Mouse (Mus musculus) neural tube, embryonic 11.5 days (tissue): ENCODE results near the gene Parp1. TPM values are rescaled to one million over a fixed set of nuclear protein-coding genes. Genes with fewer than 3 reads are reported as not detected.

Experiments used
- ATAC-seq: fragments of 200-750 bp; cut with Nextera tagmentation; 2 replicates; pipeline ENCODE4 v1.8.0; 2017; ENCODE audit warnings: moderate number of reproducible peaks, mild to moderate bottlenecking, moderate TSS enrichment, moderate library complexity; ENCODE audit not compliant: insufficient read depth, low FRiP score, low TSS enrichment
- DNase-seq: peaks from one replicate; pipeline ENCODE4 v3.0.0-alpha.2; 2015; ENCODE audit warnings: low spot score
- H3K27ac ChIP-seq: fragments of 300-500 bp; sonication (generic); 2 replicates; pipeline ENCODE4 v1.5.1; 2014; ENCODE audit warnings: low read depth, mild to moderate bottlenecking, low read length
- H3K27me3 ChIP-seq: fragments of 300-500 bp; sonication (generic); 2 replicates; pipeline ENCODE4 v1.6.1; 2014; ENCODE audit warnings: mild to moderate bottlenecking, low read length, mixed read lengths; ENCODE audit not compliant: control insufficient read depth, insufficient read depth
- H3K36me3 ChIP-seq: fragments of 300-500 bp; sonication (generic); 2 replicates; pipeline ENCODE4 v1.6.1; 2014; ENCODE audit warnings: mild to moderate bottlenecking, low read length, moderate library complexity, mixed read lengths; ENCODE audit not compliant: control insufficient read depth, insufficient read depth
- H3K4me1 ChIP-seq: fragments of 300-500 bp; sonication (generic); 2 replicates; pipeline ENCODE4 v1.6.1; 2014; ENCODE audit warnings: low read length, mixed read lengths; ENCODE audit not compliant: control insufficient read depth, insufficient read depth
- H3K4me2 ChIP-seq: fragments of 300-500 bp; sonication (generic); 2 replicates; pipeline ENCODE4 v1.6.1; 2014; ENCODE audit warnings: low read depth, mild to moderate bottlenecking, moderate library complexity
- H3K4me3 ChIP-seq: fragments of 300-500 bp; sonication (generic); 2 replicates; pipeline ENCODE4 v1.5.1; 2014; ENCODE audit warnings: low read depth, low read length
- H3K9ac ChIP-seq: fragments of 300-500 bp; sonication (generic); 2 replicates; pipeline ENCODE4 v1.6.1; 2014; ENCODE audit warnings: mild to moderate bottlenecking, low read length
- H3K9me3 ChIP-seq: fragments of 300-500 bp; sonication (generic); 2 replicates; pipeline ENCODE4 v1.6.1; 2016; ENCODE audit warnings: low read length; ENCODE audit not compliant: control insufficient read depth
- WGBS: fragments of 180-500 bp; shearing (Covaris S2); extraction: QIAGEN DNeasy Blood & Tissue Kit; methylation state at CpG from one replicate; pipeline ENCODE4 v1.1.7; 2014; 5-methylcytosine and 5-hydroxymethylcytosine counted together
- polyA plus RNA-seq: library from polyadenylated mRNA; unstranded; fragments of >200 nt; fragmentation: Nextera tagmentation; extraction: Ambion mirVana; gene quantifications from 2 replicates; pipeline ENCODE4 v1.2.1, GENCODE M21; 2014

Parp1 gene
- polyA plus RNA-seq, 1 experiment from 2014 or later = 223 TPM

GRCm38 (mm10) chr1:180536719-180537118 lies 32.0 kb upstream of the Parp1 start:
- Histone ChIP-seq H3K4me3 (no peak overlapping the region), H3K4me1 (no peaks in the 10 kb centered on the region)
- no peak for ATAC-seq

GRCm38 (mm10) chr1:180541251-180541650 lies 27.5 kb upstream of the Parp1 start:
- no peaks in the 10 kb centered on the region for H3K27me3 ChIP-seq
- no peak overlapping the region for H3K4me2 ChIP-seq
- H3K9me3 ChIP-seq = no peaks in the 10 kb centered on the region
- DNase-seq (no peak), ATAC-seq (no peak)
- no peaks in the 10 kb centered on the region for H3K36me3 ChIP-seq
- H3K9ac ChIP-seq = no peak overlapping the region
- no peak overlapping the region for H3K27ac ChIP-seq
- H3K4me3 ChIP-seq = no peak overlapping the region
- no peaks in the 10 kb centered on the region for H3K4me1 ChIP-seq
- WGBS = 61% methylated on average over 2 of the region's 2 CpGs

More at GRCm38 (mm10) chr1:180536719-180537118, 32.0 kb upstream of the Parp1 start:
- Histone ChIP-seq H3K9me3 (0 out of 2 replicates have a peak, but pooled peaks cover 3% of the 10 kb centered on the region), H3K27ac (no peak overlapping the region), H3K9ac (no peak overlapping the region), H3K27me3 (no peaks in the 10 kb centered on the region), H3K4me2 (no peak overlapping the region), H3K36me3 (no peaks in the 10 kb centered on the region)
- no peak for DNase-seq
- 77% methylated on average over 5 of the region's 5 CpGs for WGBS

- H3K27ac ChIP-seq = no peak overlapping the region
- H3K4me1 ChIP-seq = no peaks in the 10 kb centered on the region
- no peaks in the 10 kb centered on the region for H3K9me3 ChIP-seq
- H3K9ac ChIP-seq = no peak overlapping the region
- H3K27me3 ChIP-seq = no peaks in the 10 kb centered on the region
- no peak overlapping the region for H3K4me3 ChIP-seq
- WGBS = 83% methylated on average over 15 of the region's 15 CpGs
- ATAC-seq = no peak
- DNase-seq = no peak
- H3K4me2 ChIP-seq = no peak overlapping the region
- no peaks in the 10 kb centered on the region for H3K36me3 ChIP-seq
Observed at GRCm38 (mm10) chr1:180541883-180542711, 26.6 kb upstream of the Parp1 start.

- H3K9me3 ChIP-seq = no peaks in the 10 kb centered on the region
- no peaks in the 10 kb centered on the region for H3K4me1 ChIP-seq
- 88% methylated on average over 3 of the region's 3 CpGs for WGBS
- no peaks in the 10 kb centered on the region for H3K36me3 ChIP-seq
- H3K9ac ChIP-seq = no peak overlapping the region
- no peak overlapping the region for H3K27ac ChIP-seq
- ATAC-seq (no peak), DNase-seq (no peak)
- no peak overlapping the region for H3K4me3 ChIP-seq
- no peaks in the 10 kb centered on the region for H3K27me3 ChIP-seq
- H3K4me2 ChIP-seq = no peak overlapping the region
Observed at GRCm38 (mm10) chr1:180542712-180543371, 25.9 kb upstream of the Parp1 start.

- H3K4me1 ChIP-seq = 0 out of 2 replicates have a peak, but pooled peaks cover 3% of the 10 kb centered on the region
- no peaks in the 10 kb centered on the region for H3K9me3 ChIP-seq
- no peak overlapping the region for H3K9ac ChIP-seq
- H3K4me2 ChIP-seq = no peak overlapping the region
- H3K36me3 ChIP-seq = no peaks in the 10 kb centered on the region
- no peak for DNase-seq
- WGBS = 75% methylated on average over 4 of the region's 4 CpGs
- no peaks in the 10 kb centered on the region for H3K27me3 ChIP-seq
- no peak overlapping the region for H3K27ac ChIP-seq
- ATAC-seq = no peak
- H3K4me3 ChIP-seq = no peak overlapping the region
Observed at GRCm38 (mm10) chr1:180545918-180546545, 22.7 kb upstream of the Parp1 start.

GRCm38 (mm10) chr1:180546798-180547750 lies 21.6 kb upstream of the Parp1 start:
- Histone ChIP-seq H3K4me1 (0 out of 2 replicates have a peak, but pooled peaks cover 3% of the 10 kb centered on the region), H3K27me3 (no peaks in the 10 kb centered on the region), H3K4me2 (peak overlapping the region; percentile 40), H3K36me3 (no peaks in the 10 kb centered on the region), H3K4me3 (peak overlapping the region; percentile 10; the same call in 1 of the 2 replicates), H3K27ac (no peak overlapping the region), H3K9ac (peak overlapping the region; percentile 40), H3K9me3 (no peaks in the 10 kb centered on the region)
- DNase-seq (no peak), ATAC-seq (no peak)
- 41% methylated on average over 13 of the region's 13 CpGs for WGBS

- Histone ChIP-seq H3K9me3 (no peaks in the 10 kb centered on the region), H3K4me3 (peak overlapping the region; percentile 10; the same call in 1 of the 2 replicates), H3K27ac (no peak overlapping the region), H3K27me3 (no peaks in the 10 kb centered on the region), H3K9ac (peak overlapping the region; percentile 40), H3K36me3 (no peaks in the 10 kb centered on the region), H3K4me1 (0 out of 2 replicates have a peak, but pooled peaks cover 3% of the 10 kb centered on the region), H3K4me2 (peak overlapping the region; percentile 40)
- ATAC-seq (peak; percentile 58), DNase-seq (peak; percentile 61)
- WGBS = 1% methylated on average over 16 of the region's 16 CpGs
Observed at GRCm38 (mm10) chr1:180547751-180548669, 20.7 kb upstream of the Parp1 start.
